Mouse (Mus musculus) frontal cortex, adult 2 months (tissue): ENCODE data around the gene Mospd2. TPM values are rescaled to one million over a fixed set of nuclear protein-coding genes. Genes with fewer than 3 reads are reported as not detected.

Experiments
- DNase-seq, 2 experiments: peaks; one replicate each; pipeline ENCODE4 v3.0.0; 2022; ENCODE audit warnings: low spot score in 1 of 2; ENCODE audit errors: extremely low spot score in 1 of 2
- polyA plus RNA-seq: library from polyadenylated mRNA; depleted of rRNA; stranded (reverse); fragments of >200 nt; gene quantifications from 2 replicates; pipeline ENCODE4 v1.2.3, GENCODE M21; 2012; rRNA removed

The Mospd2 gene
- polyA plus RNA-seq = 12.3 and 16.4 TPM in 2 replicates

GRCm38 (mm10) chrX:164980193-164980775 lies at the start of gene Mospd2, which contains the start of gene Fancb:
TSS of gene Mospd2 (minus strand) at chrX:164980375.
TSS of gene Fancb (plus strand) at chrX:164980592.
- DNase-seq = peak; percentile 84 to 88

GRCm38 (mm10) chrX:165004779-165005324 lies 24.7 kb upstream of the Mospd2 start, which contains the start of gene Gm17604:
TSS of gene Gm17604 (minus strand) at chrX:165004829.
- no peak for DNase-seq

GRCm38 (mm10) chrX:165003141-165003540 lies 23.0 kb upstream of the Mospd2 start:
- DNase-seq = no peak

DNA sequence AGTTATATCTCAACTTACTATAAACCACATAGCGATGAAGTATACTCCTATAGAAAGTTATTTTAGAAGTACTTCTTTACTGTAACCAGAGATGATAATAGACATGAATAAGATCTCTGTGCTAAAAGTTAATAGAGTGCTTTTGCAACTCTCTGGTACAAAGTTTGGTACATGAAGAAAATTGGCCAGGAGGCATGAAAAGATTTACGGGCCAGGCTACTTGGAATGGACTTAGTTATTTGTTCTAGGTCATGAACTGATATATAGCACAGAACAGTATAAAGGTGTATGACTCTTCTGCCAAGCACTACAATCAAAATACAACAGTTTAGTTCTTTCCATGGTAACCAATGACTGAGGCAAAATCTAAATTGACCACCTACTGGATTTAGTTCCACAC lies 1.3 kb downstream of the Mospd2 start:
- DNase-seq = no peak

DNA sequence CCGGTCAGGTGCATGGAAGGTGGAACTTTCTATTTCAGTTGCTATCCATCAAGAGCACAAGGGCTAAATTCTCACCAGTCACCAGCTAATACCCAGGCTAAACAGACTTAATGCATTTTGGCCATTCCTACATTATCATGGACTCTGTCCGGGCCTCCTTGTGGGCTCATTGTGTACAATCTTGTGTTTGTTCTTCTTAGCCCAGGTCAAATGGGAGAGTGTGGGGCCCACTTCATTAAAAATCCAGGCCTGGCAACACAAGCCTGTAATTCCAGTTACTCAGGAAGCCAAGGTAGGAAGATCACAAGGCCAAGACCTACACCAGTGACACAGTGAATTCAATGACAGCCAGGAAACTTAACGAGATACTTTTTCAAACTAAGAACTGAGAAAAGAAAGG lies 9.0 kb downstream of the Mospd2 start:
- DNase-seq = no peak

DNA sequence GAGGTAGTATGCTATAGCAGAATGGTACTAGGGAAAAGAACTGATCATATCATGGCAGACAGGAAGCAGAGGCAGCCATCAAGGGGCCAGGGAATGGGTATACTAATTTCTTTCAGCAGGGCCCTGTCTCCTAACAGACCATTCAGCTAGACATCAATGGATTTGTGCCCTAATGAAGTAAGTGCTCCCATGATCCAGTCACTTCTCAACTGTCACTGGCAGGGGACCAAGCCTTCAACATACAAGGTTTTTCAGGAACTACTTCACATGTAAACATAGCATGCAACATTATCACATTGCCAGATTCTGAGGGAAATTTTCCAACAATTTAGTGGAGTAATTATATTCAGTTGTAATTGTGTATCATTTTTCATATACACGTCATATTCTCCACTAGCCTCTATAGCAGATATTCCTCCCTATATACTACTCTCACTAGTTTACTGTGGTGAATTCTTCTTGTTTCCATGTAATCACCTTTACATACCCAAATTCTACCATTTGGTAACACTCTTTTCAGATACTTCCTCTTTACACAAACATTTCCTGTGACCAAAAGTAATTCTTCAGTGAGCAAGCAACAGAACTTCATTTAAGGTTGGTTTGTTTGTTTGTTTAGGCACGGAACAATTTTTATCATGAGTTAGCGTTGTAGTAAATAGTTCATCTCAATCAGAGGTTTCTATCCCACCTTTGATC lies 14.3 kb downstream of the Mospd2 start:
- DNase-seq = no peak

DNA sequence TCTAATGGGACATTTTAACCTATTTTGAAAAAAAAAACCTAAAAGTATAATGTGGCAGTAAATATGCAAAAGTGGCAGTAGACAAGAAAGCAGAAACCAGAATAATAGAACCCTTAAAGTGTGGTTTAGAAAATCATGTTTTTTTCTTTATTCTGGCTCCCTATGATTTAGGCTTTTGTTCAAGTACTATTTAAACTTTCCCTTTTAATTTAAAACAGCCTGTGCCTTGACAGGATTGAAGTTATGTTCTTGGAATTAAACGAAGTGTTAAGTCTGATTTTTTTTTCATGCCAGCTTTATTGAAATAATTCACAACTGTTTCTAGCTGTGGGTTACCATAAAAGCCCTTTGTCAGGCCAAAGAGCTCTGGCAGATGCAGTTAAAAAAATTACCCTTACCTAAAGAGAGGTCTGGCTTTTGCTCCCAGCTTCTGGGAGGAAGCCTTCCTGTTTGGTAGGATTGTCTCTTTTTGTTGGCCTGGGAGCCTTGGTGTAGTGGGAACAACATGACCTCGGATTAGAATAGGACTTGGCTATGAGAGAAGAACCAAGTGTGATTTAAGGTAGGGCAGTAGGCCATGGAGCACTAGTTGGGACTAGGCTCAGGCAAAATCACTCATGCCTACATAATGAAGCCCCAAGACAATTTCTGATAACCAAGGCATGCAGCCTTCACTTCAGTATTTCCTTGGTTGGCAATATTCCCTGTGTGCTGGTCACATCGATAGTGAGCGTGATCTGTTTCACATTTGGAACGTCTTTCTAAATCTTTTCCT lies 27.4 kb downstream of the Mospd2 start:
- DNase-seq = no peak

DNA sequence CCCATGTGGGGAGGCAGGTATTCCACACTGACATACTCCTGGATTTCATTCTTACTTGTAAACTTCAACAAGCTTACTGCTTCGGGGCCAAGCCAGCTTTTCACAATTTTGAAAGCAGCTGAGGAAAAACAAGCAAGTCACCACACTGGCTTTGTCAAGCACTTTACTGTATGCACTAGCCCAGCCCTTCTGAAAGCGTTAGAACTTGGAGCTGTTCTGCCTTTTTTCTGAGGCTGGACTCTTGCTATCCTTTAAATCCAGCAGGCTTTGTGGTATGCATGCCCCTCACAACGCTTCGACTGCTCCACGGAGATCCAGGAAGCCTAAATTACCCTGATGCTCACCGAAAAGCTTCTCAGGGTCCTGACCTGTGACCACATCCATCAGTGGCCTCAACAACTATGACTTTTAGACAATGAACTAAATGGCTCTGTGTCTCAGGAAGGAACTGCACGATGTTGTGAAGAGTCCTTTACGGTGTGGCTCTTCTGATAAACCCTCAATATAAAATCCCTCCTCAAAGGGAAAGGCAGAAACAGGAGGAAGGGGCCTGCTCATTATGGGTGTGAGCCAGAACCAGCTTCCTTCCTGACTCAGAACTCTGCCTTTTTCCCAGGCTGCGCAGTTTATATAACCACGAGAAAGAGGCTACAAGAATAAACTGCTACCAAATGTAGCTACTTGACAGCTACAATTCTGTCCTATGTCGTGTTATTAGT lies 28.2 kb downstream of the Mospd2 start:
- DNase-seq = peak in 1 of 2 experiments; percentile 16

GRCm38 (mm10) chrX:164941540-164941939 lies 38.6 kb downstream of the Mospd2 start:
- DNase-seq = no peak

DNA sequence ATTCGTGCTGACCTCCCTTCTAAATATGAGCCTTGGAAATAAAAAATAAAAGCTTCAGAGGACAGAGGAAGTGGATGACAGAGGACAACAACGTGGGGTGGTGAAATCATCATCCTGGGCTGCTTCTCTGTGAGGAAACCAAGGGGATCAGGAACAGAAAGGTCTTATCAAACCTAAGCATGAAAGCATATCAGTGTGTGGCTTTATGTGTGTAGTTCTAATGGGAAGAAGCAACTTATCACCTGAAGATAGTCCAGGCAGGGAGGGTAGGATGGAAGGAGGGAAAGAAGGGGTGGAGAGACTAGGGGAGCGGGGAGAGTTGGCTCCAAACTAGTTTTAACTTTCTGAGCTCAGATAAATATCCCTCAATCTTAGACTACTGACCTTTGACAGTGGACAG lies 67.2 kb downstream of the Mospd2 start:
- no peak for DNase-seq

GRCm38 (mm10) chrX:164912186-164912585 lies 68.0 kb downstream of the Mospd2 start:
- DNase-seq = no peak

DNA sequence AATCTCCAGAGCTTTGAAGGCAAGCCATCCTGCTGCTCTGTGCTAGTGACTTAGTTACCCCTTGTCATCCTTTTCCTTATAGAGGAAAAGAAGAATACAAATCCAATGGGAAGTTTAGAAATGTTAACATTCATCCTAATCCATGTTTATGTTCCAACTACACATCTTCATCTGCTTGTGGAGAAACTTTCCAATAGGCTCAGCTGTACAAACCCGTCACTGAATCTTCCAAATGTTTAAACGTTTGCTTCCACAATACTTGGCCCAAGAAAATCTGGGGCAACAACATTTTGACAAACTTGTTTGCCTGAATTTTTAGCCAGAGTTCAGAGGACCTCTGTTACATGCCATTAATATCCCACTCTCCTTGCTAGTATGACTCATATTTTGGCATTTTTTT lies 78.3 kb downstream of the Mospd2 start:
- no peak for DNase-seq

- DNase-seq = no peak
Observed at GRCm38 (mm10) chrX:164899805-164900204, 80.4 kb downstream of the Mospd2 start.

DNA sequence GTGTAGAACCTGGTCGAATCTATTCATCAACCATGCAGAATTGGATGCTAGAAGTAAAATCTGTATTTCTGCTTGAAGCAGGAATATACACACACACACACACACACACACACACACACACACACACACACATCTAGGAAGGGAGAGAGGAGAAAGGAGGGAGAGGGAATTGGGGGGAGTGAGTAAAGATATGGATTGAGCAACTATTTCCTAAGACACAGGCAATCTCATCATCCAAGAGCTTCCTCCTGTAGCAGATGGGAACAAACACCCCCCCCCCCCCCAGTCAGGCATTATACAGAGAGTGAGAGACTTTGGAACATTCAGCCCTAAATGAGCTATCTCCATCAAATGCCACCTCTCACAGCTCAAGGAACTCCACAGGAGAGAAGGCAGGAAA lies 93.9 kb downstream of the Mospd2 start:
- DNase-seq = no peak

Other genes starting within 250 kb of the Mospd2 start
- 1.1 and 1.4 TPM in 2 replicates for gene Fancb, start 217 bp upstream of the Mospd2 start, polyA plus RNA-seq
- gene Gm17604, start 24.5 kb upstream of the Mospd2 start, polyA plus RNA-seq = not detected in 2 replicates